Mouse (Mus musculus) gonadal fat pad, adult 2 months (tissue): ENCODE measurements around the gene Olfr653. TPM values are rescaled to one million over a fixed set of nuclear protein-coding genes. Genes with fewer than 3 reads are reported as not detected.

ENCODE experiments used
- DNase-seq: peaks from one replicate; pipeline ENCODE4 v3.0.0-alpha.2; 2012; ENCODE audit warnings: low read depth
- polyA plus RNA-seq: library from polyadenylated mRNA; depleted of rRNA; stranded (reverse); fragments of >200 nt; gene quantifications from 2 replicates; pipeline ENCODE4 v1.2.3, GENCODE M21; 2012; rRNA removed

Olfr653 gene
- polyA plus RNA-seq: not detected in 2 replicates

DNA sequence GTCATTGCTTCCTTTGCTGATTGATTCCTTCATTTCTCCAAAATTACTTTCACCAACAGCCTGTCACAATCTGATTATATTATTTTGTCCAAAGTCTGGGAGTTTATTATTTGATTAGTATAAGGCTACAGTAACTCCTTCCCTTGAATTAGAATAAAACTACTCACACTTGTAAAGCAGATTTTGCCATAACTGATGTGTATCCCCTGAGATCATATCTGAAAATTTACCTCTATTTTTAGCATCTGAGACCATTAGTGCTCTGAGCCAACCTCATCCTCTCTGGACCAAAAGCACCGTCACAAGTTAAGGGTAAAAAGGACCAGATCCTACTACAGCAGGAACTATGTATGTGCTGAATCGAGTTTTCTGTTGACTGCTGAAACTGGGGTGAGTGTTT is at the start of gene Olfr653:
Gene Olfr653, plus strand, starts transcription at position 301 of the 400 bp plus-strand sequence.
- no peak for DNase-seq

DNA sequence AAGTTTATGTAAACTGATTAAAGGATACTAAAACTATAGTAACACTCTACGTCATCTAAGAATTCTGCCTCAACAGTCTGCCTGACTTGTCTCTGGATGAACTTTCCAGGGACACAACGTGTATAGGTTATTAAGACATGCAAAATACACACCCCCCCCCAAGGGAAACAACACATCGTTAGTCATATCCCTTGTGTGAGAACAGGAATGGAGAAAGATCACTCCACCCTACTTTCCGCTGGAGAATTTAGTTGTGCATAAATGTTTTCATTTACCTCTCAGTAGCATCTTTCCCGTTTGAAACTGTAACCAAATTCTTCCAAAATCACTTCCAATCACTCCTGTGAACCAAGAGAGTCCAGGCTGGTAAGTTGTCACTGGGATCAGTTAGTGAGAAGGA is 27.3 kb upstream of the Olfr653 start, which contains the start of gene Olfr651:
Gene Olfr651, plus strand, starts transcription at position 301 of the 400 bp plus-strand sequence.
- no peak for DNase-seq

DNA sequence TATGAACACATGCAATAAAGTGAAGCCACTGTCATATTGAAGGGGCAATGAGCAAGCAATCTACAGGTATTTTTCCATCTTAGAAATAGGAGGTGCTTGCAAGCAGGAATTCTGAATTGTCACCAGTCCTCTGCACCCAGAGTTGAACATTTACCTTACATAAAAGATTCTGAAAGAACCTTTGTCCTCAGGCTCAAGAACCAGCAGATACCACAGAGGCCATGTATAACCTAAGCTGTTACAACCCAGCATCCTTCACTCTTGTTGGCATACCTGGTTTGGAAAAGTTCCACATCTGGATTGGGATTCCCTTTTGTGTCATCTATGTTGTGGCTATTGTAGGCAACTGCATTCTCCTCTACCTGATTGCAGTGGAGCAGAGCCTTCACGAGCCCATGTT is 24.4 kb upstream of the Olfr653 start:
- no peak for DNase-seq

DNA sequence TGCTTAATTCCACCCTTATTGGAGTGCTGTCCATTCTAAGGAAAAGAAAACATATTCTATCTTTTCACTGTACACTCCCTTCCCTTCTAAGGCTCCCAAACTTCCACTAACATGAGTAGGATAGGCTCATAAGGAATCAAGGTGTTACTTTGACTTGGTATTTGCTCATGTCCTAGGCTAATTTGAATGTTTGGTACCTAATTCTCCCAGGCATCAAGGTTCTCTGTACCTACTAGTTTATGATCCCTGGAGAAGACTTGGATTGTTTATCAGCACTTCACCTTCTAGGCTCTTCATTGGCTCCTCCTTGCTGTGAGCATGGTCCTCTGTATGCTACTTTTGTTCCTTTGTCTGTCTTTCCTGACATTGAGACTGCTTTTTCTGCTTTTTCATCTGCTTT is 16.5 kb upstream of the Olfr653 start, which contains the start of gene Olfr652:
Gene Olfr652, plus strand, starts transcription at position 301 of the 400 bp plus-strand sequence.
- DNase-seq: no peak

DNA sequence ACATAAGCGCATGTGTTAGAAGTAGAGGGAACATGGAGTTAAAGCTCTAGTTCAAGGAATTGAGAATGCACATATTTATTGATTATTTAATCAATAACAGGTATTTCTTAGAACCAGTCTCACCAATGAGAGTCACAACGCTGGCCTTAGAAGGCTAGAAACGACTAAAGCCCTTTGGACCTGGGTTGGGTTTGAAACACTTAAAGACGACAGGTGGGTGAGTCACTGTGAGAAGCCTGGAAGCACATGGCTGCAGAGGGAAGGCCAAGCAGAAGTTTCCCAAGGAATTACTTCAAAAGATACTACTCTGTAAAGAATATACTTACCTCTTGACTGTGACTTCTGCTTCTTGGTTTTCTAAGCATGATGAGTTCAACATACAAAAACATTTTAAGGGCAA is 3.7 kb downstream of the Olfr653 start:
- DNase-seq: no peak

DNA sequence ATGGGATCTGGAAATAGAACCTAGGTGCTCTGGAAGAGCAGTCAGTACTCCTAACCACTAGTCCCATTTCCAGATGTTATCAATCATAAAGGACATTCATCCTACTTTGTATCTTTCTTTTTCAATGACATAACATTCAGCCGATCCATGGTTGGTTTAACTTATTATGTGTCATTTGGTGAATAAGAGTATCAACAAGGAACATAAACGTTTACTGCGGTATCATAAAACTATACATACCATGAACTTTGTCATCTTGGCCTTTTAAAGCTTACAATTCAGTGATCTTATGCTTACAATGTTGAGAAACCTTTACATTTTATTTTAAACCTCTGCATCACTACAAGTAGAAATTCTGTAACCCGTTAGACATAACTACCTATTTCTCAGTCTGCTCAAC is 4.3 kb downstream of the Olfr653 start:
- no peak for DNase-seq

DNA sequence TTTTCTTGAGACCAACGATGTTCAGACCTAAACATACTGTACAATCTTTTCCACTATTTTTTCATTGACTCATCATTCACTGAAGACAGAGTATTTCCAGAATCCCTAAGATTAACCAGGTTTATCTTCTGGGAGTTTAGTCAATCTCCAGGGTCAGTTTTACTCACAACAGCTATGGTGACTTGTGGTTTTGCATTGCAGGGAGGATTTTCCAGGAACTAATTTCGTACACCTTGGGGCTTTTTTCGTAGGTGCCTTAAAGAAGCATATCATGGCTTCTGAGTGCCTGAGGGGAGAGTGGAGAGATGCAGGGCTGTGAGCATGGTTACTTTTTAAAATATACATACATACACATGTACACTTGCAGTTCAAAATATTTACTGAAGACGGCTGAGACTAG is 9.6 kb downstream of the Olfr653 start, which contains the start of gene Olfr654:
Gene Olfr654, plus strand, starts transcription at position 301 of the 400 bp plus-strand sequence.
- no peak for DNase-seq

DNA sequence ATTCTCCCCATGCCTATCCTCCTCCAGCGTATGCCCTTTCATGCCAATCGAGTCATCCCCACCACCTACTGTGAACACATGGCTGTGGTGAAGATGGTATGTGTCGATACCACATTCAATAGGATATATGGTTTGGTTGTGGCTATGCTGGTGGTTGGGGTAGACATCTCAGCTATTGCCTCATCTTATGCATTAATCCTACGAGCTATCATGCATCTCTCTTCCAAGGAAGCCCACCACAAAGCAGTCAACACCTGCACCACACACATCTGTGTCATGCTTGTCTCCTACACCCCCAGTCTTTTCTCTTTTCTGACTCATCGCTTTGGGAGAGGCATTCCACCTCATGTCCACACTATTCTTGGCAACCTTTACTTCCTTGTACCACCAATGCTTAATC is 11.2 kb downstream of the Olfr653 start:
- DNase-seq: no peak

DNA sequence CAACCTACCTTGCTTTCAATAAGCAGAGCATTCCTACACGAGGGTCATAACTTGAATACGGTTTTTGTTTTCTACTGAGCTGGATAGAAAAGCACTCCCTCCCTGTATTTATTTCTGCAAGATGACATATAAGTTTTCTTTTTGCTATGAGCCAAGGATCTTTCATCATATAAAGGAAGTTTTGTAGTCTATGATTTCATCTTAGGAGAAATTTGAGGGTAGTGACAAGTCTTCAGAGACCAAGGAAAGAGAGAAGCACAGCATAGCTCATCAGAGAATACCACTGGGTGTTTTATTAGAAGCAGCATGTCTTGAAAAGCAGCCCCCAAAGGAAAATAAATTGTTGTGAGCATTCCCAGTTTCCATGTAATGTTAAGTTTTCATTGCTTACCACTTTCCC is 24.6 kb downstream of the Olfr653 start, which contains the start of gene Olfr655:
Gene Olfr655, minus strand, starts transcription at position 101 of the 400 bp plus-strand sequence.
- DNase-seq: no peak

DNA sequence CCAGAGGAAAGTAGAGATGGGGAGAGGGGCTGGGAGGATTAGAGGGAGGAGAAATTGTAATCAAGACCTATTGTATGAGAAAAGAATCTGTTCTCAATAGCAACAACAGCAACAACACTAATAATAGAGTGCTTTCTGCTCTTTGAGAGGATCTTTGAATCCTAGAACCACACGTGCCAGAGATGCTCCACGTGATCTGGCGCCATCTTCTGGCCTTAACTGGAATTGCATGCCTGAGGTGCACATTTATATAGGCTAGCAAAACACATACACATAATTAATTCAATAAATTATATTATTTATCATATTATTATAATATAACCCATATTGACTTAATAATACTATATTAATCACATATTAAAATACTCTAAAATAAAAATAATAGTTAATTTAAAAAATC is 26.1 kb downstream of the Olfr653 start:
- DNase-seq: no peak

DNA sequence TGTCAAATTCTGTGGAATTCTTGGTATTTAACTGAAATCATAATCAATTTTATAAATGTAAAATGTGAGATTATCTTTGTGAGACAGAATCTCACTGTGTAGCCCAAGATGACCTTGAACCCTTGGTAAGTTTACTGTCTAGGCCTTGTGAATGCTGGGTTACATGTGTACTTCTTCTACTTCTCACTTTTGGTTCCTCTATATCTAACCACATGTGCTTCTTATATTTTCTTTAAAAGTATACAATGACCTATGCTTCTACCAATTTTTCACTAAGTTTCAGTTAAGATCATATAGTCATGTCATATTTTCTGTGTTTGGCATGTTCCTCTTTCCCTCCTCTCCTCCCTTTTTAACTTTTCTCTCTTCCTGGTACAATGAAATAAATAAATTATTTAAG is 27.6 kb downstream of the Olfr653 start:
- DNase-seq: no peak

DNA sequence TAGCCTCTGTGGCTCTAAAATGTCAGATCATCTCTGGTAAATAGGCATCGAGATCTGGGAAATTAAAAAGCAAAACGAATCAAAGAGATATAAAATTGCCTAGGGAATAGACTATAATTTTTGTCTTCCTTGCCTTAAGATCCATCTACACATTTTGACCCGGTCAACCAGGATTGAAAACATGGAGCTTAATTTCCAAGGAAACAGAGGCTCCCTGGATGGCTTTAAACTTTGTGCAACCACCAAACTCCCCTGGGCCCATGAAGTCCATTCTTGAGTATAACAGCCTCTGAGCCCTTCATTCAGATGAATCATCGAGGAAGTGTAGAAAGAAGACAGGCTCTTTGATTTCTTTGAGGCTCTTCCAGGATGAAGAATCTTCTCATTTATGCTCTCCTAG is 36.5 kb downstream of the Olfr653 start, which contains the start of gene Olfr656:
Gene Olfr656, plus strand, starts transcription at position 301 of the 400 bp plus-strand sequence.
- no peak for DNase-seq

DNA sequence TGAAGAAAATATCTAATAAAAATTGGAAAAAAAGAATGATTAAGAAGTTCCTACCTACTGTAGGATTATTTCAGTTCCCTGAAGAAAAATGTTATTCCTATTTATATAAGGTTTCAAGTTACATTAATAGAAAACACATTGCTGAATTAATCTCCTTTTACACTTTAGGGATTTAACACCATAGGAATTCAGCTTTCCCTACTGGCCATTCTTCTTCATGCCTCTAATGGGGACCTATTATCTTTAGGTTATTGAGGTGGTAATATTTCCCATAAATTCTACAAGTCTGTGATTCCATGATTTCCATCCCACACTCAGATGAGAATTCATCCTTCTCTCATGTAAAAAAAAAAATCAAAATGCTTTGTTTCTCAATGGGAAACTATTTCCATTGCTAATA is 47.4 kb downstream of the Olfr653 start, which contains the start of gene Olfr657:
Gene Olfr657, plus strand, starts transcription at position 301 of the 400 bp plus-strand sequence.
- no peak for DNase-seq

Other genes starting within 250 kb of the Olfr653 start
- gene Trim34b, start 247.8 kb upstream of the Olfr653 start, polyA plus RNA-seq: 3.6 and 4.3 TPM in 2 replicates
- gene Trim12c, start 224.0 kb upstream of the Olfr653 start, polyA plus RNA-seq: 5.0 and 5.3 TPM in 2 replicates
- 0.11 and 0.12 TPM in 2 replicates for gene Trim30b, start 207.4 kb upstream of the Olfr653 start, polyA plus RNA-seq
- 0.14 and 0.18 TPM in 2 replicates for gene Trim30c, start 176.5 kb upstream of the Olfr653 start, polyA plus RNA-seq
- 3.0 and 4.6 TPM in 2 replicates for gene Trim30a, start 112.1 kb upstream of the Olfr653 start, polyA plus RNA-seq
- gene Trim30d, start 69.5 kb upstream of the Olfr653 start, polyA plus RNA-seq: 1.2 and 1.7 TPM in 2 replicates
- not detected in 2 replicates for gene Olfr651, start 27.2 kb upstream of the Olfr653 start, polyA plus RNA-seq
- not detected in 2 replicates for gene Olfr652, start 16.4 kb upstream of the Olfr653 start, polyA plus RNA-seq
- gene Olfr654, start 9.7 kb downstream of the Olfr653 start, polyA plus RNA-seq: not detected in 2 replicates
- gene Olfr655, start 24.5 kb downstream of the Olfr653 start, polyA plus RNA-seq: not detected in 2 replicates
- not detected in 2 replicates for gene Olfr656, start 36.6 kb downstream of the Olfr653 start, polyA plus RNA-seq
- gene Olfr657, start 47.5 kb downstream of the Olfr653 start, polyA plus RNA-seq: not detected in 2 replicates
- gene Olfr658, start 70.0 kb downstream of the Olfr653 start, polyA plus RNA-seq: 0.04 TPM in 2 replicates
- gene Olfr659, start 89.4 kb downstream of the Olfr653 start, polyA plus RNA-seq: not detected in 2 replicates
- not detected in 2 replicates for gene Olfr661, start 109.2 kb downstream of the Olfr653 start, polyA plus RNA-seq
- not detected in 2 replicates for gene Usp17le, start 200.2 kb downstream of the Olfr653 start, polyA plus RNA-seq